Mouse (Mus musculus): ENCODE measurements around the gene Kcnh4.

DNA sequence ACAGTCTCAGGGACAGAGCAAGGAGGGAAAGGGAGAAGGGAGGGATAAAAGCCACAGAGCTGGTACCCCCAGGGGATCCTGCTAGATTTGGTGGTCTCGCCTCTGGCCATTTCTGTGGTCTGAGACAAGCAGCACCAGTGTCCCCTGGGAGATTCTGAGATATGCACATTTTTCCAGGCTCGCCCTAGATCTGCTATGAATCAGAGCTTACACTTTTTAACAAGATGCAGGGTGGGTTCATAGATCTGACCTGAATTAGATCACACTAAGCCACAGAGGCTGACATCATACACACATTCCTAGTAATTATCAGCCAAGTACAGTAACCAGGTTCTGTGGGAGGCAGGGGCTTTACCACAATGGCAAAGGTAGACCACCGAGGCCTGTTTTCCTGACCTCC, 30.0 kb upstream of the Kcnh4 start:
- TF ChIP-seq ZNF384 (IDR thresholded peaks at IDR 0.05; ENCODE audit: low read depth, low read length) (no peak), ZC3H11A (IDR thresholded peaks at IDR 0.05; ENCODE audit: borderline replicate concordance, low read depth, low read length) (no peak)

All from ES-E14 (cell line).